Mouse (Mus musculus): ENCODE results near the gene Rnh1. TPM values are rescaled to one million over a fixed set of nuclear protein-coding genes. Genes with fewer than 3 reads are reported as not detected.

Gene Rnh1
- polyA plus RNA-seq (2015; fragmentation: Nextera tagmentation; extraction: Ambion mirVana), result 115 and 122 TPM in 2 replicates

DNA sequence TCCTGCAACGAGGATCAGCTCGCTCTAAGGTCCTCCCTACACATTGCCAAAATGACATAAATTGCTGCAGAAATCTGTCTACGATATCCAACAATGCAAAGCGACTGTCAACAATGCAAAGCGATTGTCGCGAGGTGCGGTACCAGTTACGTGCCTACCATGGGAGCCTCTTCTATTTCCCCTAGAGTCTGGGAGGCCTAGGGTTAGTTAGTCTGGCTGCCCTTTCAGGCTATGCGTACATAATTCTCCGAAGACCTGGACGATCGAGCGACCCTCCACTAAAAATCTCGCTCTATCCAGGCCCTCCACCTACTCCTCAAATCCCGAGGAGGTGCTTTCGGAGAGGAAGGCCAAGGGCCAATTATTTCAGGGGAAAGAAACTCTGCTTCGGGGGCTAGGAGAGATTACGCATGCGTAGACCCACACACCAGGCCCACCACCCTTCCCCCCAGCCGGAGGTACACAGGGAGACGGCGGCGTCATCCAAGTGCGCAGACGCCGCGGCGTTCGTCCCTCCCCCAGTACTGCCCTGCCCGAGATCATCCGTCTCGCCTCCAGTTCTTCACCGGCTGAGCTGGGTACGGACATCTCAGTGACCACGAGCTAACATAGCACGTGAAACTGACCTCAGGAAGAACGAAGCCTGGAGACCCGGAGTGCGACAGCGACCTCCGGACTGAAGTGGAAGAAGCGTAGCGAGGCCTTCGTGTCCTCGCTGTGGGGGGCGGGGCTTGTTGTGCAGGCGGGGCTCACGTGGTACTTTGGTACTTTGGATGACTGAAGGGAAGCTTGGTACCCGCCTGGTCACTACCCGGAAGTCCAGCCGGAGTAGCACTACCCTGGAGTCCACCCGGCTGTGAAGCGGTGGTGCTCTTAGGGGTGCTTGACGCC lies at the start of gene Rnh1:
Gene Rnh1, minus strand, starts transcription at position 742 of the 891 bp plus-strand sequence.
- ATAC-seq (replicated peaks; ENCODE audit: low FRiP score), result peak; percentile 96
- H3K27me3 ChIP-seq, result no peaks in the 10 kb centered on the region; the same call in 1 of the 2 replicates
- peak within 1 kb of the TSS; percentile 98 for H3K27ac ChIP-seq
- peaks cover 29% of the 10 kb centered on the region for H3K4me1 ChIP-seq
- no peaks in the 10 kb centered on the region for H3K36me3 ChIP-seq
- H3K9ac ChIP-seq, result peak within 1 kb of the TSS; percentile 52
- peak within 1 kb of the TSS; percentile 68 for H3K4me2 ChIP-seq
- WGBS, result 3% methylated on average over 55 of the region's 55 CpGs
- H3K4me3 ChIP-seq (replicated peaks), result peak within 1 kb of the TSS; percentile 62
- H3K9me3 ChIP-seq (replicated peaks), result no peaks in the 10 kb centered on the region

DNA sequence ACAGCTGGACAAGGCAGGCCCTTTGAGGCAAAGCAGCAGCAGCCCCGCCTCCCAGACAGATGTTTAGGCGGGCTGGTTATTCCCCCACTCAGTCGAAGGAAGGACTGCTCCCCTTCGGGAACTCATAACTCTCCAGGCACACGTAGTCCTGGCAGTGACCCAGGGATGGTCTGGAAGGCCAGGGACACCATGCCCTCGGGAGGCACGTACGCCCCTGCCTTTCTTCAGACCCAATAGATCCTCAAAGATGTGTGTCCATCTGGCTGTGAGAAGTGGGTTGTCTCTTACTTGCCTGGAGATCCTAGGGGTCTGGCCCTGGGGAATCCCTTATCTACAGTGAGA lies 49.4 kb upstream of the Rnh1 start:
- Histone ChIP-seq H3K4me3 (replicated peaks) (peak overlapping the region; percentile 58), H3K27ac (peak overlapping the region; percentile 94)
- 7% methylated on average over 8 of the region's 8 CpGs for WGBS

DNA sequence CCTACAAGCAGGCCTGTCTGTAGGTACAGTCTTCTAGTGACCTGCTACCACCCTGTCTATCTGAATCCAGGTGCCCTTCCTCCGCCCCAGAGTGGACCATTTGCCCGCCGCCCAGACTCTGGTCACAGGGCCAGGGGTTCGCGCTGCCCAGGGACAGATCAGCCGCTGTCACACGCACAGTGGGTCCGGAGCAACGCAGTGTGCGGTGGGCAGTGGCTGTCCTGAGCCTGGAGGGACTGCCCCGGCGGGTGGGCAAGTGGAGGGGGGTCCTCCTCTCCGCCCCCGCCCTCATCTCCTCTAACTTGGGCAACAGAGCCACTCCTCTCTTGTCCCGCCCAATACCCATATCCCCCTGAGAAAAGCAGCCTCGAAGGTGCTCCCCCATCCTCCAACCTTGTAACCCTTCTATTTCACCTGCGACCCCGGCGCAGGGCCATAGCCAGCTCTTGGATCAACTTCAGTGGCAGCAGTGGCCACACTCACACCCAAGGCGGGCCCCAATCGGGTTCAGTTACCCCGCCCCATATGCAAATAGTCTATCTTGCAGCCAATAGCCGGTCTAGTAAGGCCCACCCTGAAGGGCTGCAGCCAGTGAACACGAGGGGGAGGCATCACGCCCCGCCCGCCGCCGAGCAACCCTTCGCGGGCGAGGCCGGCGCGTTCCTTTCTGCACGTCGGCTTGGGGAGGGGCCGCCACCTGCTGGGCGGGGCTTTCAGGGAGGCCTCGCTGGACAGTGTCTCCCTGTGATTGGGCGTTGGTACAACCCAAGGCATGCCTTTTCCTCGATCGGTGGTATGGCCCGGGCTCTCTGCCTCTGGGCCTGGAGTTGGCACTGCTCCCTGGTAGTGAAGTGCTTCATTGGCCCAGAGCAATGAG lies 48.8 kb upstream of the Rnh1 start:
- Histone ChIP-seq H3K4me3 (replicated peaks) (peak overlapping the region; percentile 58), H3K4me2 (peak overlapping the region; percentile 93), H3K36me3 (peaks cover 22% of the 10 kb centered on the region), H3K27ac (peak overlapping the region; percentile 94), H3K9ac (peak overlapping the region; percentile 64), H3K9me3 (replicated peaks) (no peaks in the 10 kb centered on the region), H3K27me3 (no peaks in the 10 kb centered on the region), H3K4me1 (peaks cover 57% of the 10 kb centered on the region)
- ATAC-seq (replicated peaks; ENCODE audit: low FRiP score), result peak; percentile 98
- WGBS, result 2% methylated on average over 44 of the region's 44 CpGs

More for the DNA sequence above, 49.4 kb upstream of the Rnh1 start:
- ATAC-seq (replicated peaks; ENCODE audit: low FRiP score), result no peak
- Histone ChIP-seq H3K9me3 (replicated peaks) (no peaks in the 10 kb centered on the region), H3K27me3 (no peaks in the 10 kb centered on the region), H3K9ac (peak overlapping the region; percentile 42), H3K4me1 (peaks cover 51% of the 10 kb centered on the region), H3K4me2 (peak overlapping the region; percentile 93), H3K36me3 (peaks cover 22% of the 10 kb centered on the region)

DNA sequence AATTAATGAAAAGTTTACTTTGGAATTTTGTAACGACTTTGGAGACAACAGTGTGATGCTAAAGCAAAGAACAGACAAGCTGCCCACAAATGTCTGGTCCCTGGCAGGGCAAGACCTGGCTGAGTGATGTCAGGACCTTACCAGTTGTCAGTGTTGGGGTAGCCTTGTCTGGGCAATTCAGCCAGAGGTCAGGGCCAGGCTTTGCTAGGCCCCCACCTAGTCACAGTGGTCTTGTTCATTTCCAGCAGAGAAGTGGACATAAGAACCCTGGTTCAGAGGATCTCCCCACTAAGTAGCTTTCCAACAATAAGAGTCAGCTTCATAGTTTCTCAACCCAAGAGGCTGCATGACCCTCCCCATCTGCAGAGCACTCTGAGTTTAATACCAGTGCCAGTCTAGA lies 47.7 kb upstream of the Rnh1 start:
- Histone ChIP-seq H3K36me3 (peaks cover 22% of the 10 kb centered on the region), H3K9me3 (replicated peaks) (no peaks in the 10 kb centered on the region), H3K4me3 (replicated peaks) (peak overlapping the region; percentile 58), H3K4me2 (peak overlapping the region; percentile 93), H3K4me1 (peaks cover 64% of the 10 kb centered on the region), H3K9ac (peak overlapping the region; percentile 64; the same call in 1 of the 2 replicates), H3K27me3 (no peaks in the 10 kb centered on the region), H3K27ac (peak overlapping the region; percentile 94; the same call in 1 of the 2 replicates)
- WGBS, result 88% methylated on average over 1 of the region's 1 CpGs
- ATAC-seq (replicated peaks; ENCODE audit: low FRiP score), result no peak

DNA sequence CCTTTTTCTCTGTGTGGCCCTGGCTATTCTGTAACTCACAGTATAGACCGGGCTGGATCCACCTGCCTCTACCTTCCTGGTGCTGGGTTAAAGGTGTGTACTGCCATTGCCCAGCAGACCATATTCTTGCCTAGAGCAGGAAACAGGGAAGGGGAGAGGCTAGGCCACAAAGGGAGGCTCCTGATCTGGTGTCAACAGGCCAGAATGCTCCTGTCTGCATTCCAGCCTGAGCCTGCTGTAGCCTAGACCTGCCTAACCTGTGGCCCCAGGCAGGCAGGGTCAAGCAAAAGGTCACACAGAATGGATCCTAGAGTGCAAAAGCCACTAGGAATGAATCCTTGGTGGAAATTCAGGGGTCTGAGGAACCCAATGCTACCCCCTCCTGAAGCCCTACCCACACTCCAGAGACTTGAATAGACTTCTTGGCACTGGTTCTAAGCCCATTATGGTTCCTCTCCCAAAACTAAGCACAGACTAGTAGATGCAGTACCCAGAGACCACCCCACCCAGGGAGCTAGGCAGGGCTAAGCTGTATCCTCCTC lies 47.0 kb upstream of the Rnh1 start:
- 76% methylated on average over 1 of the region's 1 CpGs for WGBS
- Histone ChIP-seq H3K36me3 (peaks cover 22% of the 10 kb centered on the region), H3K9me3 (replicated peaks) (no peaks in the 10 kb centered on the region), H3K4me1 (peaks cover 71% of the 10 kb centered on the region), H3K4me2 (no peak overlapping the region), H3K4me3 (replicated peaks) (no peak overlapping the region), H3K27me3 (no peaks in the 10 kb centered on the region), H3K9ac (no peak overlapping the region), H3K27ac (no peak overlapping the region)
- no peak for ATAC-seq (replicated peaks; ENCODE audit: low FRiP score)

DNA sequence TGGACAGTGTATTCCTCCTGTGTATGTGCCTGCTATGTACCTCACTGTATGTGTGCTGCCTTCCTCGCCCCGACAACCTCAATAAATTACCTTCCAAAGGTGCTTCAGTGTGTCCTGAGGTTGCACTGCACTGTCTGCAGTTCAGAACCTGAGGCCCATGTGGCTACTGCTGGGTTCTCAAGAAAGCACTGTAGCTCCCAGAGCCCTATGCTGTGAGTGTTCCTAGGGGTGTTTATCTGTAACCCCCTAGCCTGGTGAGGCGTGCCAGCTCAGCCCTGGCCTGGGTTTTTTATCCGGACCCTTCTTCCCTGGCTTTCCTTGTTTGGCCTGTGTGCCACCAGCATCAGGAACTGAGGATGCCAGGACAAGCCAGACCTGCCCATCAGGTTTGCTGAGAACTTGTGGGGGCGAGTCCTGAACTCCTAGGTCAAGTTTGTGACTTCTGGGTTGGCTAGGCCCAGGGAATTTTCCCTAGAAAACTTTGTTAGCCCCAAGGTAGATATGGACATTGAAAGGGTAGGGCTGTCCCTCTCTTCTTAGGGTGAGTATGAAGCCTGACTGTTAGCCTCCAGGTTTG lies 46.0 kb upstream of the Rnh1 start:
- 81% methylated on average over 5 of the region's 5 CpGs for whole genome bisulfite sequencing
- H3K4me2 ChIP-seq, result peak overlapping the region; percentile 20; the same call in 1 of the 2 replicates
- no peaks in the 10 kb centered on the region for H3K9me3 ChIP-seq (replicated peaks)
- peaks cover 80% of the 10 kb centered on the region for H3K4me1 ChIP-seq
- no peaks in the 10 kb centered on the region for H3K27me3 ChIP-seq
- H3K9ac ChIP-seq, result no peak overlapping the region
- no peak for ATAC-seq (replicated peaks; ENCODE audit: low FRiP score)
- H3K4me3 ChIP-seq (replicated peaks), result no peak overlapping the region
- H3K27ac ChIP-seq, result 0 out of 2 replicates have a peak overlapping the region, but pooled peaks have one; percentile 14
- H3K36me3 ChIP-seq, result peaks cover 22% of the 10 kb centered on the region

DNA sequence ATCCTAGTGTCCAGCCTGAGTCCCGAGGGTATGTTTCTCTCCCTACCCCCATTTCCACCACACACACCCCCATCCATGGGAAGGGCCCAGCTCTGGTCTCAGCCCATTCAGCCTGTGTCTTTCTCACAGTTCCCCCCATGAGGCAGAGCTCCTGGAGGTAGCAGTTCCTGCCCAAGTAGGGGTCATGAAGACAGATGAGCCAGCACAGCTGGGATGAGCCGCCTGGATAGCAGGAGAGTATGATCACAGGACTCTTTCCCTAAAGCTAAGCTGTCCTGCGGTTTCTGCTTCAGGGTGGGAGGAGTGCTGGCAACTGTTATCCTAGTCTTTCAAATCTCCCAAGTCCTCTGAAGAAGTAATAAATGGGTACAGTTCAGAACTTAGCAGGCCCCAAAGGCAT lies 45.5 kb upstream of the Rnh1 start:
- H3K9me3 ChIP-seq (replicated peaks), result no peaks in the 10 kb centered on the region
- H3K27ac ChIP-seq, result peak overlapping the region; percentile 14; the same call in 1 of the 2 replicates
- peak overlapping the region; percentile 21 for H3K4me2 ChIP-seq
- H3K36me3 ChIP-seq, result peaks cover 22% of the 10 kb centered on the region
- H3K4me1 ChIP-seq, result peaks cover 81% of the 10 kb centered on the region
- 0 out of 2 replicates have a peak overlapping the region, but pooled peaks have one; percentile 63 for H3K4me3 ChIP-seq (replicated peaks)
- 67% methylated on average over 3 of the region's 3 CpGs for WGBS
- peak overlapping the region; percentile 23; the same call in 1 of the 2 replicates for H3K9ac ChIP-seq
- H3K27me3 ChIP-seq, result no peaks in the 10 kb centered on the region
- no peak for ATAC-seq (replicated peaks; ENCODE audit: low FRiP score)

DNA sequence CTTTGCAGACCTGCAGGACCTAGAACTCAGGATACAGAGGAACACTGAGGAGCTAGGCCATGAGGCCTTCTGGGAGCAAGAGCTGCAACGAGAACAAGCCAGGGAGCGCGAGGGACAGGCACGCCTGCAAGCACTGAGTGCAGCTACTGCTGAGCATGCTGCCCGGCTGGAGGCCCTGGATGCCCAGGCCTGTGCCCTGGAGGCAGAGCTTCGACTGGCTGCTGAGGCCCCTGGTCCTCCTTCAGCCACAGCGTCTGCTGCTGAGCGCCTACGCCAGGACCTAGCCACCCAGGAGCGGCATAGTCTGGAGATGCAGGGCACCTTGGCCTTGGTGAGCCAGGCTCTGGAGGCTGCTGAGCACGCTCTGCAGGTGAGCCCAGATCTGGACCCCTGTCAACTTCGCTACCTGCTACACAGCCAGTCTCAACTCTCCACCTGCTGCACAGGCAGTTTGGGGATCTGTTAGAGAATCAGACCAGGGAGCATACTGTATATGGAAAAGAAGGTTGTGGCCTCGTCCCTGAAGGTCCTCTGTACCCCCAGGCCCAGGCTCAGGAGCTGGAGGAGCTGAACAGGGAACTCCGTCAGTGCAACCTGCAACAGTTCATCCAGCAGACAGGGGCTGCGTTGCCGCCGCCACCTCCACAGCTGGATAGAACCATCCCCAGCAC lies 44.8 kb upstream of the Rnh1 start:
- Histone ChIP-seq H3K9me3 (replicated peaks) (no peaks in the 10 kb centered on the region), H3K36me3 (peaks cover 22% of the 10 kb centered on the region), H3K4me1 (peaks cover 74% of the 10 kb centered on the region), H3K9ac (peak overlapping the region; percentile 23; the same call in 1 of the 2 replicates), H3K27ac (peak overlapping the region; percentile 98; the same call in 1 of the 2 replicates), H3K27me3 (no peaks in the 10 kb centered on the region), H3K4me3 (replicated peaks) (peak overlapping the region; percentile 63), H3K4me2 (peak overlapping the region; percentile 86)
- no peak for ATAC-seq (replicated peaks; ENCODE audit: low FRiP score)
- WGBS, result 90% methylated on average over 17 of the region's 17 CpGs

DNA sequence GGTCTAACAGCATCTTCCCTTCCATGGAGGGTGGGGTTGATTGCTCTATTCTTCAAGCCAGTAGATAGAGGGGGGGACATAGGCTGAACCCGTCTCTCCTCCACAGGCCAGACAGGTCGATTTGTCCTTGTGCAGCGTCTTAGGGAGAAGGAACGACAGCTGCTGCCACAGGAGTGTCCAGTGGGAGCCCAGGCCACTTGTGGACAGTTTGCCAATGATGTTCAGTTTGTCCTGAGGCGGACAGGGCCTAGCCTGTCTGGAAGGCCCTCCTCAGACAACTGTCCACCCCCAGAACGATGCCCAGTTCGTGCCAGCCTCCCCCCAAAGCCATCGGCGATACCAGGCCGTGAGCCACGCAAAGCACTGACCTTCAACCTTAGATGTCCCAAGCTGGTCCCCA lies 44.2 kb upstream of the Rnh1 start:
- Histone ChIP-seq H3K36me3 (peaks cover 22% of the 10 kb centered on the region), H3K9me3 (replicated peaks) (no peaks in the 10 kb centered on the region), H3K27me3 (no peaks in the 10 kb centered on the region), H3K4me2 (peak overlapping the region; percentile 86), H3K4me1 (peaks cover 68% of the 10 kb centered on the region), H3K9ac (no peak overlapping the region), H3K4me3 (replicated peaks) (peak overlapping the region; percentile 63), H3K27ac (peak overlapping the region; percentile 98)
- 87% methylated on average over 11 of the region's 11 CpGs for WGBS
- ATAC-seq (replicated peaks; ENCODE audit: low FRiP score), result no peak

DNA sequence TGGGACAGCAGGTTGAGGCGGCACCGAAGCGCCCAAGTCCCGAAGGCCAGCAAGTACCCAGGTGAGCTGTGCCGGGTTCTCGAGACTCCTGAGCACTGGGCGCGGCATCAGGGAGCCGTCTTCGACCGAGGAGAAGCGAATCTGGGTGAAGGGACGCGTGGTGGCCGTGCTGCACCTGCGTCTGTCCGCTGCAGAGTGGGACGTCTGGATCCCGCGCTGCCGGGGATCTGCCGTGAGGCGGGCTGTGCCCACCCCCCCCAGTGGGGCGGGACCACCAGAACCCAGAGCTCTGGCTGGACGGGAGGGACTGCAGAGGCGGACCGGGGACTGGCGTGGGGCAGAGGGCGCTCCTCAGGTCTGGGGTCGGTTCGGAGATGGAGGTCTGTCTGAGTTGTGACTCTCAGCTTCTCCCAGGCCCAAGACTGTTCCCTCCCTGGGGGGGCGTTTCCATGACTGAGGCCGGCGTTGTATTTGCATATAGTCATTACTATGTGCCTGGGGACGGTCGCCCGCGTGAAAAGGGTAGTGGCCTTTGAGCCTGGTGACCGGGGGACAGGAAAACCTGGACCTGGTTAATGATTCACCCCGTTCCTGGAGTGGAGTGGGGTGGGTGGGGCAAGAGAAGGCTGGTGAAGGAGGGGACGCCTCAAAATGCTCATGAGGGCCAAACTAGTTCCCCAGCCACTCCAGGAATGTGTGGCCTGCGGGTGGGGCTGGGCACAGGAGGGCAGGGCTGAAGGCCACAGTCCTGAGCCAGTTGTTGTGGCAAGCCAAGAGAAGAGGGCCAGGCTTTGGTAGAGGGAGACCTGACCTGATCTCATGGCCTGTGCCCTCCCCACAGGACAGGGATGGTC lies 43.5 kb upstream of the Rnh1 start:
- Histone ChIP-seq H3K9ac (peak overlapping the region; percentile 60), H3K9me3 (replicated peaks) (no peaks in the 10 kb centered on the region), H3K27me3 (no peaks in the 10 kb centered on the region), H3K4me1 (peaks cover 62% of the 10 kb centered on the region), H3K4me2 (peak overlapping the region; percentile 86), H3K4me3 (replicated peaks) (peak overlapping the region; percentile 63), H3K27ac (peak overlapping the region; percentile 98), H3K36me3 (peaks cover 22% of the 10 kb centered on the region)
- ATAC-seq (replicated peaks; ENCODE audit: low FRiP score), result peak; percentile 72
- WGBS, result 2% methylated on average over 42 of the region's 42 CpGs

All from kidney, embryonic 15.5 days (tissue).